Mouse (Mus musculus): ENCODE measurements at regions not wholly inside any gene's neighbourhood (a gene's known extent, or its start where the extent isn't known, plus 50 kb on each side); places are given as distances from the start of the nearest gene placed in this dataset.
A peak's percentile ranks its signal among the peaks of the same experiment; 100 is the strongest.

DNA sequence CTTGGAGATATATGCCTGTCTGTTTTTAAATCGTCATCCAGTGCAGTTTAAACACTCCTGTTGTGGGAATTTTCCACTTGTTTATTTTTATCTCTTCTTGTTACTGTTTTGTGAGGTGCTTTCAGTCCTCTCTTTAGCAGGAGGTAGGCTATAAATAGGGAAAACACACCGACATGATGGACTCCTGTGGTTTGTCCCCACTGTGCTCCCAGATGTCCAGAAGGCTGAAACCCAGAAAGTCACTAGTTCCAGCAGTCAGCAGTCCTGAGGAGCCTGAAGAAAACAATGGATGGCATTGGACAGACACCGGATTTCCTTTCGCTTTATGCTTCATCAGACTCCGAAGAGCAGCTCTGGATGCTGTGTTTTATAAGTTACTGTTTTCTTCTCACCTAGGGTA, 55.2 kb upstream of the Armh4 start:
- DNase-seq (ENCODE audit: low spot score in 2 of 2): no peak

DNA sequence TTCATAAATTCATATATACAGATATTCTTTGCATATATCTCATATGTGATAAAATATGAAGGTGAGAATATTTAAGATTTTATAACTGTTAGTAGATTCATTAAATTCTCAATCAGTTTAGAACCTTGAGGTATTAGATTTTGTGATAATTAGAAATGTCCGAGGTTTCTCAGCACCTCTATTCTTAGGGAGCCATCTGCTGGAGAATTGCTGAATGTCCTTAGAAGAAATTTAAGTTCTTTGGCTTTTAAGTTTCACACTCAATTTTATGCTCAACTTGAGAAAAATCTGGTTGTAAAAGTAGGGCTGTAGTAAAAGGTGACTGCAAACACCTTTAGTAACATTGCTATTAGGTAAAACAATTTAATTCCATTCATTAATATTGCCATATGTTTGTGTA, 51.5 kb upstream of the Armh4 start:
- peak in 1 of 2 experiments; percentile 14 for DNase-seq (ENCODE audit: low spot score in 2 of 2)
